Mouse (Mus musculus): Measurements from ENCODE around the gene Serpina3n. TPM values are rescaled to one million over a fixed set of nuclear protein-coding genes. Genes with fewer than 3 reads are reported as not detected.
A peak's percentile ranks its signal among the peaks of the same experiment; 100 is the strongest.
"Not testable (repeated sequence)": the region's sequence is repeated elsewhere in the genome, so short reads cannot be mapped to it uniquely, and the experiment has no call there.

Serpina3n gene
- polyA plus RNA-seq (2012; rRNA removed): 16.9 and 20.1 TPM in 2 replicates

GRCm38 (mm10) chr12:104406454-104406885 is at the start of gene Serpina3n:
TSS of gene Serpina3n (plus strand) at chr12:104406729.
- DNase-seq (ENCODE audit: extremely low spot score in 1 of 2, low spot score in 1 of 2): peak in 1 of 2 experiments; percentile 18

- no peak for DNase-seq (ENCODE audit: extremely low spot score in 1 of 2, low spot score in 1 of 2)
Measured at GRCm38 (mm10) chr12:104369986-104370385, 36.5 kb upstream of the Serpina3n start.

GRCm38 (mm10) chr12:104377179-104377578 is 29.4 kb upstream of the Serpina3n start:
- not testable (repeated sequence) for DNase-seq (ENCODE audit: extremely low spot score in 1 of 2, low spot score in 1 of 2)

- DNase-seq (ENCODE audit: extremely low spot score in 1 of 2, low spot score in 1 of 2): not testable (repeated sequence)
Measured at GRCm38 (mm10) chr12:104378351-104378750, 28.2 kb upstream of the Serpina3n start.

GRCm38 (mm10) chr12:104378815-104379214 is 27.7 kb upstream of the Serpina3n start:
- not testable (repeated sequence) for DNase-seq (ENCODE audit: extremely low spot score in 1 of 2, low spot score in 1 of 2)

GRCm38 (mm10) chr12:104379856-104380255 is 26.7 kb upstream of the Serpina3n start:
- DNase-seq (ENCODE audit: extremely low spot score in 1 of 2, low spot score in 1 of 2): no peak

- DNase-seq (ENCODE audit: extremely low spot score in 1 of 2, low spot score in 1 of 2): not testable (repeated sequence)
Measured at GRCm38 (mm10) chr12:104381071-104381604, 25.4 kb upstream of the Serpina3n start.

GRCm38 (mm10) chr12:104385987-104386386 is 20.5 kb upstream of the Serpina3n start:
- DNase-seq (ENCODE audit: extremely low spot score in 1 of 2, low spot score in 1 of 2): not testable (repeated sequence)

- DNase-seq (ENCODE audit: extremely low spot score in 1 of 2, low spot score in 1 of 2): not testable (repeated sequence)
Measured at GRCm38 (mm10) chr12:104386878-104387277, 19.7 kb upstream of the Serpina3n start.

GRCm38 (mm10) chr12:104388477-104388876 is 18.1 kb upstream of the Serpina3n start:
- no peak for DNase-seq (ENCODE audit: extremely low spot score in 1 of 2, low spot score in 1 of 2)

GRCm38 (mm10) chr12:104391057-104391456 is 15.5 kb upstream of the Serpina3n start:
- DNase-seq (ENCODE audit: extremely low spot score in 1 of 2, low spot score in 1 of 2): not testable (repeated sequence)

GRCm38 (mm10) chr12:104403968-104404367 is 2.6 kb upstream of the Serpina3n start:
- no peak for DNase-seq (ENCODE audit: extremely low spot score in 1 of 2, low spot score in 1 of 2)

GRCm38 (mm10) chr12:104412507-104412906 is 6.0 kb downstream of the Serpina3n start:
- DNase-seq (ENCODE audit: extremely low spot score in 1 of 2, low spot score in 1 of 2): no peak

GRCm38 (mm10) chr12:104414576-104414975 is 8.0 kb downstream of the Serpina3n start:
- no peak for DNase-seq (ENCODE audit: extremely low spot score in 1 of 2, low spot score in 1 of 2)

GRCm38 (mm10) chr12:104415625-104416315 is 9.2 kb downstream of the Serpina3n start:
- peak; percentile 80 to 87 for DNase-seq (ENCODE audit: extremely low spot score in 1 of 2, low spot score in 1 of 2)

- DNase-seq (ENCODE audit: extremely low spot score in 1 of 2, low spot score in 1 of 2): peak; percentile 23 to 92
Measured at GRCm38 (mm10) chr12:104418340-104419135, 12.0 kb downstream of the Serpina3n start.

GRCm38 (mm10) chr12:104419136-104419462 is 12.6 kb downstream of the Serpina3n start:
- no peak for DNase-seq (ENCODE audit: extremely low spot score in 1 of 2, low spot score in 1 of 2)

GRCm38 (mm10) chr12:104422615-104423392 is 16.3 kb downstream of the Serpina3n start:
- no peak for DNase-seq (ENCODE audit: extremely low spot score in 1 of 2, low spot score in 1 of 2)

- DNase-seq (ENCODE audit: extremely low spot score in 1 of 2, low spot score in 1 of 2): no peak
Measured at GRCm38 (mm10) chr12:104425591-104425990, 19.1 kb downstream of the Serpina3n start.

- DNase-seq (ENCODE audit: extremely low spot score in 1 of 2, low spot score in 1 of 2): peak in 1 of 2 experiments; percentile 35
Measured at GRCm38 (mm10) chr12:104426915-104427314, 20.4 kb downstream of the Serpina3n start.

GRCm38 (mm10) chr12:104431359-104431758 is 24.8 kb downstream of the Serpina3n start:
- no peak for DNase-seq (ENCODE audit: extremely low spot score in 1 of 2, low spot score in 1 of 2)
